Mouse (Mus musculus) v-Abl transformed pro-B cells (cell line): ENCODE results near the gene Map4k1.

ENCODE experiments used
- in situ Hi-C, 2 experiments: fragments of 400-800 bp; cut with MboI; formaldehyde crosslinking; loops; one replicate each; pipeline ENCODE4 v1.15.1; 2025; ENCODE audit not compliant: unreplicated experiment in 2 of 2

The Map4k1 gene

DNA sequence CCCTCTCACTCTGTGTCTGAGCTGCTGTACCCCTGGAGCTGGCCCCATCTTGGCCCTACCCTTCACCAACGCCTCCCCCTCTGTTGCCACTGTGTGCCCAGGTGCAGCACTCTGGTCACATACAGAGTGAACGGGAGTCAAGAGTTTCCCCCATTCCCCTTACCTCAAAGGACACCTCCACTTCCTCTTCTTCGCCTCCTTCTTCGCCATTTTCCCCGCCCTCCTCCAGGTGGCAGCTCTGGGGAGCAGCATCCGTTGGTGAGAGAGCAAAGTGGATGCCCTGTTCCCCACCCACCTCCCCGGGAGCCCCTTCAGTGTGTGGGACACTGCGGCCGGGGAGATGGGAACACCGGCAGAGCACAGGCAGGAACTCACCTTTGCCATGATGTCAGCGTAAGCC is 66.8 kb downstream of the Map4k1 start:
- in situ Hi-C loops, result no loop called here

DNA sequence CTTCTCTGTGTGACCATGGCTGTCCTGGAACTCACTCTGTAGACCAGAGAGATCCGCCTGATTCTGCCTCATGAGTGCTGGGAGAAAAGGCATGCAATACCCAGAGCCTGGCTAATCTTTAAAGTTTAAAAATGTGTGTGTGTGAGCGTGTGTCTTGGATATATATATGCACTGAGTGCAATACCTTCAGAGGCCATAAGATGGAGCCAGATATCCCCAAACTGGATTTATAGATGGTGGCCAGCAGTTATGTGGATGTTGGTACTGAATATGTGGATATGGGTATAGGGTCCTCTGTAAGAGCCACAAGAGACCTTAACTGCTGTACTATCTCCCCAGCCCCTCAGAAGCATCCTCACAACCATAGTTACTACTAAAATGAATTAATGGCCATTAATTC is 68.9 kb downstream of the Map4k1 start:
- in situ Hi-C loops, result loop anchor here (5.0 to 10.0 kb wide), 4 partner anchors 242 to 474 kb away; no protein-coding TSS in a partner anchor

GRCm38 (mm10) chr7:29052821-29053220 is 71.0 kb downstream of the Map4k1 start:
- in situ Hi-C loops, result loop anchor here (5.0 to 10.0 kb wide), 4 partner anchors 239 to 472 kb away; no protein-coding TSS in a partner anchor
